Mouse (Mus musculus): Measurements from ENCODE around the gene Jade1. TPM values are rescaled to one million over a fixed set of nuclear protein-coding genes. Genes with fewer than 3 reads are reported as not detected.

The Jade1 gene
- total and polyA plus RNA-seq, 3 experiments: 10.1 to 38.6 (median 28.5) TPM

DNA sequence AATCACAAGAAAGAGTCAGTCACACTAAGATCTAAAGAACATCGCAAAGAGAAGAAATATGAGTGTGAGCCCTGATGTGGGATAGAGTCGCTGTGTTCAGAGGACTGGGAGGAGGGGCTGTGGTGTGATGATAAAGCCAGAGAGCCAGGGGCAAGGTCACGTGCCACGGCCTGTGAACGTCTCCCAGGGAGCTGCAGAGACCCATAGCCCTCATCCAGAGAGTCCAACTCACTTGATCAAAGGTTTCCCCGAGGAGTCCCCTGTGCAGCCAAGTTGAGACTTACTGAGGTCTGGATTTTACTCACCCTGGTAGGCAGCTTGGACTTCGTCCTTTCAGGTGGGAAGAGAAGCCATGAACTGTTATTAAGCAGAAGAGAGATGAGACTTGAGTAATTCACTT is 21.9 kb upstream of the Jade1 start:
- 66% methylated on average over 7 of the region's 7 CpGs for WGBS
- intact Hi-C loops (cut with DNase I): no loop called here
- H3K36me3 ChIP-seq (ENCODE audit: control insufficient read depth, insufficient read depth, low read length): no peaks in the 10 kb centered on the region
- no peak overlapping the region for H3K4me3 ChIP-seq
- no peak overlapping the region for H3K27ac ChIP-seq
- H3K27me3 ChIP-seq (ENCODE audit: control insufficient read depth, insufficient read depth, low read length): no peaks in the 10 kb centered on the region
- no peaks in the 10 kb centered on the region for H3K79me2 ChIP-seq (replicated peaks; ENCODE audit: control insufficient read depth, insufficient read depth, low read length)
- H3K9ac ChIP-seq (ENCODE audit: low read depth, low read length): no peak overlapping the region
- DNase-seq: no peak
- TF ChIP-seq EP300 (IDR thresholded peaks at IDR 0.05; ENCODE audit: insufficient read depth, low read depth, low read length): no peak
- no peak for TF ChIP-seq POLR2A (IDR thresholded peaks at IDR 0.05; ENCODE audit: insufficient read depth, low read depth, low read length)
- TF ChIP-seq CTCF (IDR thresholded peaks at IDR 0.05): no peak
- H3K4me1 ChIP-seq (ENCODE audit: control insufficient read depth, insufficient read depth, low read length): peaks cover 1% of the 10 kb centered on the region; the same call in 1 of the 2 replicates

DNA sequence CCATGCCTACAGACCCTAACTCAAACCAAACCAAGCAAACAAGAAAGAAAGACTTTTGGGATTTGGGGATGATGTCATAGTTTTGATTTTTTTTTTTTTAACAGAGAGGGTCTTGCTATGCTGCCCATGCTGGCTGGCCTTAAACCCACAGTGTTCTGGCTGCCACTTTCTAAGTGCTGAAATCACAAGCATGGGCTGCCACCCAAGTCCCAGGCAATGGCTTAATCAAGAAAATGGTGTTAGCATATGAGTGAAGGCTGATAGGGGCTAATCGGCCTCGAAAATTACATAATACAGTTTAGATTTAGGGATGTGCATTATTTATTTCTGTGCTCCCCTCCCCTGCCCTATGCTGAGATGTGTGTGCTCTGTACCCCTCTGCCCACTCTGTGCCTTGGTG is 17.6 kb upstream of the Jade1 start:
- 43% methylated on average over 2 of the region's 2 CpGs for WGBS
- TF ChIP-seq CTCF (IDR thresholded peaks at IDR 0.05) (no peak), POLR2A (IDR thresholded peaks at IDR 0.05; ENCODE audit: insufficient read depth, low read depth, low read length) (no peak), EP300 (IDR thresholded peaks at IDR 0.05; ENCODE audit: insufficient read depth, low read depth, low read length) (no peak)
- no peak overlapping the region for H3K4me3 ChIP-seq
- DNase-seq: peak in 1 of 2 experiments; percentile 7
- no peaks in the 10 kb centered on the region for H3K36me3 ChIP-seq (ENCODE audit: control insufficient read depth, insufficient read depth, low read length)
- H3K9ac ChIP-seq (ENCODE audit: low read depth, low read length): no peak overlapping the region
- H3K27me3 ChIP-seq (ENCODE audit: control insufficient read depth, insufficient read depth, low read length): no peaks in the 10 kb centered on the region
- H3K4me1 ChIP-seq (ENCODE audit: control insufficient read depth, insufficient read depth, low read length): no peaks in the 10 kb centered on the region
- intact Hi-C loops (cut with DNase I): no loop called here
- H3K79me2 ChIP-seq (replicated peaks; ENCODE audit: control insufficient read depth, insufficient read depth, low read length): no peaks in the 10 kb centered on the region
- H3K27ac ChIP-seq: no peak overlapping the region

DNA sequence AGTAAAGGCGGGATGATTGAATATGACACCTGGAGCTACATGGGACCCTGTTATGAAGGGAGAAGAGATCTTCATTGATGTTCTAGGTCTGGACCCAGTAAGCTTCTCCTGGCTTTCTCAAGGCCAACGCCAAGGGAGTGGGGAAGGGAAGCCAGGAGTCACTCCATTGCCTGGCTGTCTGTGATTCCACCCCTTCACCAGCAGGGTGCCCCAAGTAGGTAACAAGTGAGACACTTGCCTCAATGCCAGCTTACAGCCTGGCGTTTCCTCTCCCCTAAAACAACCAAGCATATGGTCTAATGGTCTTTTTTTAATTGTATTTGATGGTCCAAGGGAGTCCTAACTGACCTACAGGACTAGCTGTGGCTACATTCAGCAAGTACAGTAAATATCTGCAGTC is 14.2 kb upstream of the Jade1 start:
- Histone ChIP-seq H3K4me3 (no peak overlapping the region), H3K4me1 (ENCODE audit: control insufficient read depth, insufficient read depth, low read length) (no peaks in the 10 kb centered on the region), H3K36me3 (ENCODE audit: control insufficient read depth, insufficient read depth, low read length) (no peaks in the 10 kb centered on the region), H3K27me3 (ENCODE audit: control insufficient read depth, insufficient read depth, low read length) (no peaks in the 10 kb centered on the region), H3K27ac (no peak overlapping the region), H3K79me2 (replicated peaks; ENCODE audit: control insufficient read depth, insufficient read depth, low read length) (no peaks in the 10 kb centered on the region), H3K9ac (ENCODE audit: low read depth, low read length) (no peak overlapping the region)
- 82% methylated on average over 3 of the region's 3 CpGs for WGBS
- intact Hi-C loops (cut with DNase I): no loop called here
- no peak for DNase-seq
- TF ChIP-seq EP300 (IDR thresholded peaks at IDR 0.05; ENCODE audit: insufficient read depth, low read depth, low read length) (no peak), CTCF (IDR thresholded peaks at IDR 0.05) (peak; percentile 44)

DNA sequence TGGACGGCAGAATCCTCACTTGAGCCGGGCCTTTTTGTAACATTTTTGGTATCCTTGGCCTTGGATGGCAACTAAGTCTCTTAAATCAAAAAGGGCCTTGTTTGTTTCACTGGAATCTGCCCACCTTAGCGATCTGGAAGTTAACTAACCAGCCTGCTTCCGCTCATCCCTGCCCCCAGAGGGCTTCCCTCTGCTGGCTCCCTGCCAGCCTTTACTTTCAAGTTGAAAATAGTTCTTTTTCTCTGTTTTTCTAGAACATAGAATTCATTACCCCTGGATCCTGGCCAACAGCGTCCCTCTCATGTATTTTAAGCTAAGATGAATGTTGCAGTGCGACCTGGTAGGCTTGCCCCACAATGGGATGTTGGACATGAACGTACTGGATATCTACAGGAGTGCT is 11.1 kb upstream of the Jade1 start:
- no peak for DNase-seq
- H3K27ac ChIP-seq: no peak overlapping the region
- H3K79me2 ChIP-seq (replicated peaks; ENCODE audit: control insufficient read depth, insufficient read depth, low read length): no peaks in the 10 kb centered on the region
- 60% methylated on average over 7 of the region's 7 CpGs for WGBS
- no peak overlapping the region for H3K4me3 ChIP-seq
- no peak overlapping the region for H3K9ac ChIP-seq (ENCODE audit: low read depth, low read length)
- no peaks in the 10 kb centered on the region for H3K36me3 ChIP-seq (ENCODE audit: control insufficient read depth, insufficient read depth, low read length)
- no peaks in the 10 kb centered on the region for H3K4me1 ChIP-seq (ENCODE audit: control insufficient read depth, insufficient read depth, low read length)
- TF ChIP-seq EP300 (IDR thresholded peaks at IDR 0.05; ENCODE audit: insufficient read depth, low read depth, low read length) (no peak), POLR2A (IDR thresholded peaks at IDR 0.05; ENCODE audit: insufficient read depth, low read depth, low read length) (no peak), CTCF (IDR thresholded peaks at IDR 0.05) (no peak)
- H3K27me3 ChIP-seq (ENCODE audit: control insufficient read depth, insufficient read depth, low read length): no peaks in the 10 kb centered on the region
- intact Hi-C loops (cut with DNase I): no loop called here

DNA sequence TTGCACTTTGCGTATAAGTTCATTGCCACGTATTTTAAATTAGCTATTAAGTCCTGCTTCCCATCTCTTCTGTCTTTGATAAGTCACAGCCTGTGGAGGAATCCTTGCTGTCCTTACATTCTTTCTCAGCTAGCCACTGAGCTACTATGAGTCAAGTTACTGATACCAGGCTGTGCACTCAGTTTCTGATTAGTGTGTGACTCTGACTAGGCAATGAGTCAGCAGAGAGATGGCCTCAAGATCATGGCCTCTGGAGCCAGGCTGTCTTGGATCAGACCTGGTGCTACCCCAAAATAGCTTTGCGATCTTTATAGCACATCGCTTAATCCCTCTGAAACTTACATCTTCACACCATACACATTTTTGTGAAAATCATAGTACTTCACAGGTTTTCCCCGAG is 8.2 kb upstream of the Jade1 start:
- Histone ChIP-seq H3K9ac (ENCODE audit: low read depth, low read length) (no peak overlapping the region), H3K27me3 (ENCODE audit: control insufficient read depth, insufficient read depth, low read length) (no peaks in the 10 kb centered on the region), H3K79me2 (replicated peaks; ENCODE audit: control insufficient read depth, insufficient read depth, low read length) (no peaks in the 10 kb centered on the region), H3K4me1 (ENCODE audit: control insufficient read depth, insufficient read depth, low read length) (no peaks in the 10 kb centered on the region), H3K36me3 (ENCODE audit: control insufficient read depth, insufficient read depth, low read length) (no peaks in the 10 kb centered on the region), H3K4me3 (no peak overlapping the region), H3K27ac (no peak overlapping the region)
- 89% methylated on average over 5 of the region's 5 CpGs for WGBS
- TF ChIP-seq POLR2A (IDR thresholded peaks at IDR 0.05; ENCODE audit: insufficient read depth, low read depth, low read length) (no peak), CTCF (IDR thresholded peaks at IDR 0.05) (no peak), EP300 (IDR thresholded peaks at IDR 0.05; ENCODE audit: insufficient read depth, low read depth, low read length) (no peak)
- no peak for DNase-seq
- intact Hi-C loops (cut with DNase I): no loop called here

DNA sequence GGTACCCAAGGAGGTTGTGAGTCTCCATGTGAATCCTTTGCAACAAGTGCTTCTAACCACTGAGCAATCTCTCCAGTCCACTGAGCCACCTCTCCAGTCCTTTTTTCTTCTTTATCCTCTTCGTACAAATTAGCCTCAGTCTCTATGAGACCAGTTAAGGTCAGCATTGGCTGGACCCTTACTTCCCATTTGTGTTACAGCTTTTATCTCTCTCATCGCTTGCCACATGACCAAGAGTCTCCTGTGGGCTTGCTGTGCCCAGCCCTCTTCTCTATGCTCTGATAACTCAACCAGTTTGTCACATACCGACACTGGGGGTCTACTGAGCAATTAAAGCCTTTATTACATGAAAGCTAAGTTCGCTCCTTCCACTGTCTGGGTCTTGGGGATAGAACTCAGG is 7.3 kb upstream of the Jade1 start:
- no peak for DNase-seq
- TF ChIP-seq POLR2A (IDR thresholded peaks at IDR 0.05; ENCODE audit: insufficient read depth, low read depth, low read length): no peak
- TF ChIP-seq EP300 (IDR thresholded peaks at IDR 0.05; ENCODE audit: insufficient read depth, low read depth, low read length): no peak
- TF ChIP-seq CTCF (IDR thresholded peaks at IDR 0.05): no peak
- intact Hi-C loops (cut with DNase I): no loop called here
- no peaks in the 10 kb centered on the region for H3K36me3 ChIP-seq (ENCODE audit: control insufficient read depth, insufficient read depth, low read length)
- 83% methylated on average over 4 of the region's 4 CpGs for WGBS
- no peak overlapping the region for H3K9ac ChIP-seq (ENCODE audit: low read depth, low read length)
- H3K27me3 ChIP-seq (ENCODE audit: control insufficient read depth, insufficient read depth, low read length): no peaks in the 10 kb centered on the region
- H3K27ac ChIP-seq: no peak overlapping the region
- no peak overlapping the region for H3K4me3 ChIP-seq
- no peaks in the 10 kb centered on the region for H3K4me1 ChIP-seq (ENCODE audit: control insufficient read depth, insufficient read depth, low read length)
- no peaks in the 10 kb centered on the region for H3K79me2 ChIP-seq (replicated peaks; ENCODE audit: control insufficient read depth, insufficient read depth, low read length)

All from heart, adult 2 months (tissue).